Mouse (Mus musculus): ENCODE measurements around the gene Atp1a1. TPM values are rescaled to one million over a fixed set of nuclear protein-coding genes. Genes with fewer than 3 reads are reported as not detected.

The Atp1a1 gene
- polyA plus RNA-seq, 1 experiment from 2014 or later = 106 TPM

GRCm38 (mm10) chr3:101599920-101600741, 4.4 kb downstream of the Atp1a1 start:
- Histone ChIP-seq H3K4me2 (ENCODE audit: low read depth, severe bottlenecking) (no peak overlapping the region; the same call in 1 of the 2 replicates), H3K4me3 (ENCODE audit: low read depth, low read length) (no peak overlapping the region), H3K4me1 (ENCODE audit: control insufficient read depth, insufficient read depth, low read length) (peaks cover 23% of the 10 kb centered on the region)

GRCm38 (mm10) chr3:101599191-101599919, 5.1 kb downstream of the Atp1a1 start:
- WGBS = 71% methylated on average over 8 of the region's 8 CpGs
- Histone ChIP-seq H3K9me3 (ENCODE audit: control insufficient read depth, low read length) (no peaks in the 10 kb centered on the region), H3K4me1 (ENCODE audit: control insufficient read depth, insufficient read depth, low read length) (peaks cover 23% of the 10 kb centered on the region), H3K9ac (ENCODE audit: low read length) (no peak overlapping the region), H3K27ac (replicated peaks; ENCODE audit: low read depth, low read length) (no peak overlapping the region), H3K4me2 (ENCODE audit: low read depth, severe bottlenecking) (no peak overlapping the region), H3K27me3 (ENCODE audit: control insufficient read depth, insufficient read depth, low read length) (no peaks in the 10 kb centered on the region), H3K36me3 (ENCODE audit: control insufficient read depth, insufficient read depth, low read length) (0 out of 2 replicates have a peak, but pooled peaks cover 3% of the 10 kb centered on the region), H3K4me3 (ENCODE audit: low read depth, low read length) (no peak overlapping the region)
- no peak for ATAC-seq (ENCODE audit: insufficient number of reproducible peaks, low FRiP score, low TSS enrichment, low read depth)
- no peak for DNase-seq (ENCODE audit: low spot score)

More at GRCm38 (mm10) chr3:101599920-101600741, 4.4 kb downstream of the Atp1a1 start:
- no peak overlapping the region for H3K9ac ChIP-seq (ENCODE audit: low read length)
- ATAC-seq (ENCODE audit: insufficient number of reproducible peaks, low FRiP score, low TSS enrichment, low read depth) (no peak), DNase-seq (ENCODE audit: low spot score) (no peak)
- H3K9me3 ChIP-seq (ENCODE audit: control insufficient read depth, low read length) = no peaks in the 10 kb centered on the region
- no peaks in the 10 kb centered on the region for H3K27me3 ChIP-seq (ENCODE audit: control insufficient read depth, insufficient read depth, low read length)
- WGBS = 41% methylated on average over 4 of the region's 4 CpGs
- H3K36me3 ChIP-seq (ENCODE audit: control insufficient read depth, insufficient read depth, low read length) = no peaks in the 10 kb centered on the region
- H3K27ac ChIP-seq (replicated peaks; ENCODE audit: low read depth, low read length) = no peak overlapping the region

DNA sequence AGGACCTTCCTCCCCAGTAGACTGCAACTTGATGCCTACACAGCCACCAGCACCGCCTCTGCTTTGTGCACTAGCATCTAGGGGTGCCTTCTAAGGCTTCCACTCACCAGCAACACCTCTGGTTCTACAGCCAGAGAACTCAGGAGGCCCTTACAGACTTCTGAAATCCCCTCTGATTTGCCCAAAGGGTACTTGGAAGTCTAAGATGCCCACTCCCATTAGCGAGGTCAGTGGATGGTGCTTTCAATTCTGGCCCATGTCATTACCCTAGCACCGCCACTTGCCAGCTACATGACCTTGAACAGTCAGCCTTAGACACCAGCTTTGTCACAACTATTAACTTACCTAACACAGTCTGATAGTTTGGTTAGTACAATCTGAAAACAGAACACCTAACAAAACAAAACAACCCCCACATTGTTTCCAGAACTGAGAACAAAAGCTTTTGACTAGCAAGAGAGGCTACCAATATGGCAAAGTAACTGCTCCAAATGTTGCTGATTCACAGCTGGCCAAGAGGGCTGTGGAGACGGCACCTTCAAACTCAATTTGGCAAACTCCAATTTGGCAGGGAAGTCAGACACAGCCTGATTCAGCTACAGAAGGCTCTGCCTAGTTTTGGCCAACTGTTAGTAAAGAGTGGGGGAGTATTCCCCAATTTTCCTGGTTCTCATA, 6.1 kb downstream of the Atp1a1 start:
- Histone ChIP-seq H3K9ac (ENCODE audit: low read length) (no peak overlapping the region), H3K4me2 (ENCODE audit: low read depth, severe bottlenecking) (no peak overlapping the region), H3K4me3 (ENCODE audit: low read depth, low read length) (no peak overlapping the region), H3K36me3 (ENCODE audit: control insufficient read depth, insufficient read depth, low read length) (0 out of 2 replicates have a peak, but pooled peaks cover 3% of the 10 kb centered on the region), H3K9me3 (ENCODE audit: control insufficient read depth, low read length) (no peaks in the 10 kb centered on the region), H3K4me1 (ENCODE audit: control insufficient read depth, insufficient read depth, low read length) (peaks cover 23% of the 10 kb centered on the region), H3K27ac (replicated peaks; ENCODE audit: low read depth, low read length) (no peak overlapping the region), H3K27me3 (ENCODE audit: control insufficient read depth, insufficient read depth, low read length) (no peaks in the 10 kb centered on the region)
- 77% methylated on average over 4 of the region's 4 CpGs for WGBS
- ATAC-seq (ENCODE audit: insufficient number of reproducible peaks, low FRiP score, low TSS enrichment, low read depth) (no peak), DNase-seq (ENCODE audit: low spot score) (no peak)

DNA sequence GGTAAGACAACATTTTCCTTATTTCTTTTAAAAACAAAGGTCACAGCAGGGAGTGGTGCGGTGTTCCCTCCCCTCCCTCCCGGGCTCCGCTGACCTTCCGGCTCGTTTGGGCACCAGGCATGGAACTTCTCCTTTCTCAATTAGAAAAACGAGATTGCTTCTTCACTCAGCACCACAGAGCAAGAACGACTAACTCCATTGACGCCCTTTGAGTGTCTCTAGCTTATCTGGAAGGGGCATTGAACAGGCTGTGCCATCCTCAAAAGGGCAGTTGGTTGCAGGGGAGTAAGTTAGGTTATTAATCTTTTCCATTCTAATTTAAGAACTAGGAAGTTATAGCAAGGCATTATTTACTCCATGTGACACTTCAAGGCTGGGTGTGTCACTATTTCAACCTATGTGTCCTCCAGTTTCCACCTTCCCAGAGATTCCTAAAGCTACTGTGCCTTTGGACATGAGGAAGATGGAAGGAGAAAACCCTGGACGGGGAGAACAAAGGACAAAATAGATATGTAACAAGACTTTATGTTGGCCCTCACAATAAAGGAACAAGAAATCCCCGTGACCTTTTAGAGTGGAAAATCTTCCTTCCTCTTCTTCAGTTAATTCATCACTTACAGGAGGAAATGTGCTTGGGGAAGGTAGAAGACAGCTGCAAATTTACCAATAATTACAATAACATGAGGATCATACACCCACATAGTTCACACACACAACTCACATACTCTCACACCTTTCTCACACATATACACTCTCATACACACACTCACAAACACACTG, 7.0 kb downstream of the Atp1a1 start:
- Histone ChIP-seq H3K4me3 (ENCODE audit: low read depth, low read length) (no peak overlapping the region), H3K27me3 (ENCODE audit: control insufficient read depth, insufficient read depth, low read length) (no peaks in the 10 kb centered on the region), H3K36me3 (ENCODE audit: control insufficient read depth, insufficient read depth, low read length) (0 out of 2 replicates have a peak, but pooled peaks cover 3% of the 10 kb centered on the region), H3K4me2 (ENCODE audit: low read depth, severe bottlenecking) (no peak overlapping the region), H3K27ac (replicated peaks; ENCODE audit: low read depth, low read length) (no peak overlapping the region), H3K9ac (ENCODE audit: low read length) (no peak overlapping the region), H3K9me3 (ENCODE audit: control insufficient read depth, low read length) (no peaks in the 10 kb centered on the region), H3K4me1 (ENCODE audit: control insufficient read depth, insufficient read depth, low read length) (peaks cover 23% of the 10 kb centered on the region)
- WGBS = 52% methylated on average over 10 of the region's 10 CpGs
- DNase-seq (ENCODE audit: low spot score) (no peak), ATAC-seq (ENCODE audit: insufficient number of reproducible peaks, low FRiP score, low TSS enrichment, low read depth) (no peak)

- Histone ChIP-seq H3K27ac (replicated peaks; ENCODE audit: low read depth, low read length) (no peak overlapping the region), H3K9me3 (ENCODE audit: control insufficient read depth, low read length) (no peaks in the 10 kb centered on the region), H3K9ac (ENCODE audit: low read length) (no peak overlapping the region), H3K36me3 (ENCODE audit: control insufficient read depth, insufficient read depth, low read length) (peaks cover 7% of the 10 kb centered on the region), H3K4me3 (ENCODE audit: low read depth, low read length) (no peak overlapping the region), H3K27me3 (ENCODE audit: control insufficient read depth, insufficient read depth, low read length) (no peaks in the 10 kb centered on the region), H3K4me2 (ENCODE audit: low read depth, severe bottlenecking) (no peak overlapping the region), H3K4me1 (ENCODE audit: control insufficient read depth, insufficient read depth, low read length) (peaks cover 23% of the 10 kb centered on the region)
- ATAC-seq (ENCODE audit: insufficient number of reproducible peaks, low FRiP score, low TSS enrichment, low read depth) = no peak
- DNase-seq (ENCODE audit: low spot score) = no peak
- WGBS = 83% methylated on average over 8 of the region's 8 CpGs
Measured at GRCm38 (mm10) chr3:101596686-101597085, 7.8 kb downstream of the Atp1a1 start.

DNA sequence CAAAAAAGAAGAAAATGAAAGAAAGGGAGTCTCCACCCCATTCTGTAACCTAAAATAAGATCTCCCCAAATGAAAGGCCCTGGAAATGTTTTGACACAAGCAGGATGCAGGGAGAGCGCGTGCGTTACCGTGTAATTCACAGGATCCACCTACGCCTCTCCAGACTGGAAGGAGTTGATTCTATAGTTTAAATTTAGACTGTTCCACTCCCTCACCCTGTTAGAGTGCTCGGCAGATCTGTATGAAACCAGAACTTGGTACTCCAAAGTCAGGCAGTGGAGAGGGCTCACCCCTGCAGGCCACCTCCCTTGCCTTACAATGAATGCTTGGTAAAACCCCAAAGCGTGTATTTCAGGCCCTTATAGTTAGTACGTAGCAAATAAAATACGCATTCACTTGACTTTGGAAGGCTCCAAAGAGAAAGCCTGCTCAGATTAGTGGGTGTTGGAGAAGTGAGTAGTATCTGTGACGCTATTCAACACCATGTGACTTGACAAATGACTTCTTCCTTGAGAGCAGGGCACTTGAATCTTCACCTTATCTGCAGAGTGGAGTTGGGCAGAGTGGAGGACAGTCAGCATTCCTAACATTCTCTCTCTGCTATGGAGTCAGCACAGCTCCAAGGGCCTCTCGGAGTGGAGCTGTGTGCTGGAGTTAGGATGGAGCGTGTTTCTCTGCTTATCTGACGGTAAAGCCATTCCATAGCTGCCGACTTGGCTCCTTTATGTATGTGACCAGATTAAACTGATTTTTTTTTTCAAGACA, 8.4 kb downstream of the Atp1a1 start:
- H3K9me3 ChIP-seq (ENCODE audit: control insufficient read depth, low read length) = no peaks in the 10 kb centered on the region
- H3K9ac ChIP-seq (ENCODE audit: low read length) = no peak overlapping the region
- no peak overlapping the region for H3K27ac ChIP-seq (replicated peaks; ENCODE audit: low read depth, low read length)
- H3K27me3 ChIP-seq (ENCODE audit: control insufficient read depth, insufficient read depth, low read length) = no peaks in the 10 kb centered on the region
- H3K4me2 ChIP-seq (ENCODE audit: low read depth, severe bottlenecking) = no peak overlapping the region
- peaks cover 19% of the 10 kb centered on the region for H3K4me1 ChIP-seq (ENCODE audit: control insufficient read depth, insufficient read depth, low read length)
- peaks cover 13% of the 10 kb centered on the region for H3K36me3 ChIP-seq (ENCODE audit: control insufficient read depth, insufficient read depth, low read length)
- no peak overlapping the region for H3K4me3 ChIP-seq (ENCODE audit: low read depth, low read length)
- 84% methylated on average over 14 of the region's 14 CpGs for WGBS
- DNase-seq (ENCODE audit: low spot score) = no peak
- ATAC-seq (ENCODE audit: insufficient number of reproducible peaks, low FRiP score, low TSS enrichment, low read depth) = no peak

DNA sequence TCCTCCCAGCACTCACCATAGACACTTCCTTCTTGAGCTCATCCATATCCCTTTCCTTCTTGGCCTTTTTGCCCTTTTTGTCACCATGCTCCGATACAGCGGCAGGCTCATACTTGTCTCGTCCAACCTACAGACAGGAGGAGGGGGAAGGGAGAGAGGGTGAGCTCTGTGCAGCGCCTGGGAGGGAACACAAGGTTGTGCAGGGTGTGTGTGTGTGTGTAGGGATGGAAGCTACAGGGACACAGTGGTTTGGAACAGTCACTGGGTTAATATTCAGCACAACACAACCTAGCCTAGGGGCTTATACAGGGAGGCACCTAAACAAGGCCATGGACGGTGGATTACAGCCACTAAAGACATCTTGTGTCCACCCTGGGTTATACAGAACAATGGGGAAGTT, 9.5 kb downstream of the Atp1a1 start:
- H3K27me3 ChIP-seq (ENCODE audit: control insufficient read depth, insufficient read depth, low read length) = no peaks in the 10 kb centered on the region
- ATAC-seq (ENCODE audit: insufficient number of reproducible peaks, low FRiP score, low TSS enrichment, low read depth) (no peak), DNase-seq (ENCODE audit: low spot score) (no peak)
- H3K9me3 ChIP-seq (ENCODE audit: control insufficient read depth, low read length) = no peaks in the 10 kb centered on the region
- H3K9ac ChIP-seq (ENCODE audit: low read length) = no peak overlapping the region
- peaks cover 14% of the 10 kb centered on the region for H3K4me1 ChIP-seq (ENCODE audit: control insufficient read depth, insufficient read depth, low read length)
- no peak overlapping the region for H3K4me2 ChIP-seq (ENCODE audit: low read depth, severe bottlenecking)
- 79% methylated on average over 5 of the region's 5 CpGs for WGBS
- H3K36me3 ChIP-seq (ENCODE audit: control insufficient read depth, insufficient read depth, low read length) = peaks cover 22% of the 10 kb centered on the region
- no peak overlapping the region for H3K27ac ChIP-seq (replicated peaks; ENCODE audit: low read depth, low read length)
- H3K4me3 ChIP-seq (ENCODE audit: low read depth, low read length) = no peak overlapping the region
